Mouse (Mus musculus): Measurements from ENCODE around the gene Pink1. TPM values are rescaled to one million over a fixed set of nuclear protein-coding genes. Genes with fewer than 3 reads are reported as not detected.

The Pink1 gene
- polyA plus RNA-seq, 1 experiment, result 103 TPM

GRCm38 (mm10) chr4:138319508-138319907 is 6.6 kb downstream of the Pink1 start:
- no peaks in the 10 kb centered on the region for H3K4me1 ChIP-seq (replicated peaks; ENCODE audit: control insufficient read depth, insufficient read depth, low read length)
- DNase-seq, result peak; percentile 78
- WGBS, result 36% methylated on average over 10 of the region's 10 CpGs
- no peak overlapping the region for H3K4me3 ChIP-seq (ENCODE audit: control insufficient read depth, insufficient read depth, low read length)
- peak; percentile 97 for TF ChIP-seq CTCF (IDR thresholded peaks at IDR 0.05; ENCODE audit: borderline replicate concordance, control insufficient read depth, extremely low read depth, insufficient read depth, low read length, poor library complexity)
- TF ChIP-seq POLR2A (IDR thresholded peaks at IDR 0.05; ENCODE audit: control insufficient read depth, extremely low read depth, insufficient read depth, low read length, poor library complexity), result no peak
- H3K36me3 ChIP-seq (ENCODE audit: control insufficient read depth, insufficient read depth, low read length), result peaks cover 5% of the 10 kb centered on the region; the same call in 1 of the 2 replicates
- no peaks in the 10 kb centered on the region for H3K27me3 ChIP-seq (ENCODE audit: control insufficient read depth, insufficient read depth, low read length)
- no peak overlapping the region for H3K27ac ChIP-seq (ENCODE audit: control insufficient read depth, insufficient read depth, low read length)

- Histone ChIP-seq H3K36me3 (ENCODE audit: control insufficient read depth, insufficient read depth, low read length) (peaks cover 9% of the 10 kb centered on the region; the same call in 1 of the 2 replicates), H3K27ac (ENCODE audit: control insufficient read depth, insufficient read depth, low read length) (no peak overlapping the region), H3K4me3 (ENCODE audit: control insufficient read depth, insufficient read depth, low read length) (no peak overlapping the region), H3K27me3 (ENCODE audit: control insufficient read depth, insufficient read depth, low read length) (no peaks in the 10 kb centered on the region), H3K4me1 (replicated peaks; ENCODE audit: control insufficient read depth, insufficient read depth, low read length) (no peaks in the 10 kb centered on the region)
- 74% methylated on average over 6 of the region's 6 CpGs for whole genome bisulfite sequencing
- no peak for TF ChIP-seq POLR2A (IDR thresholded peaks at IDR 0.05; ENCODE audit: control insufficient read depth, extremely low read depth, insufficient read depth, low read length, poor library complexity)
- TF ChIP-seq CTCF (IDR thresholded peaks at IDR 0.05; ENCODE audit: borderline replicate concordance, control insufficient read depth, extremely low read depth, insufficient read depth, low read length, poor library complexity), result peak; percentile 93
- peak; percentile 58 for DNase-seq
Measured at GRCm38 (mm10) chr4:138318509-138319266, 7.4 kb downstream of the Pink1 start.

- Histone ChIP-seq H3K27ac (ENCODE audit: control insufficient read depth, insufficient read depth, low read length) (no peak overlapping the region), H3K4me3 (ENCODE audit: control insufficient read depth, insufficient read depth, low read length) (no peak overlapping the region), H3K4me1 (replicated peaks; ENCODE audit: control insufficient read depth, insufficient read depth, low read length) (no peaks in the 10 kb centered on the region), H3K27me3 (ENCODE audit: control insufficient read depth, insufficient read depth, low read length) (no peaks in the 10 kb centered on the region), H3K36me3 (ENCODE audit: control insufficient read depth, insufficient read depth, low read length) (peaks cover 17% of the 10 kb centered on the region)
- 95% methylated on average over 6 of the region's 6 CpGs for WGBS
- DNase-seq, result no peak
- TF ChIP-seq POLR2A (IDR thresholded peaks at IDR 0.05; ENCODE audit: control insufficient read depth, extremely low read depth, insufficient read depth, low read length, poor library complexity) (no peak), CTCF (IDR thresholded peaks at IDR 0.05; ENCODE audit: borderline replicate concordance, control insufficient read depth, extremely low read depth, insufficient read depth, low read length, poor library complexity) (peak; percentile 62; the same call in 1 of the 2 replicates)
Measured at GRCm38 (mm10) chr4:138316369-138316768, 9.7 kb downstream of the Pink1 start.

GRCm38 (mm10) chr4:138315781-138316180 is 10.3 kb downstream of the Pink1 start:
- 84% methylated on average over 9 of the region's 9 CpGs for WGBS
- no peak for DNase-seq
- Histone ChIP-seq H3K27me3 (ENCODE audit: control insufficient read depth, insufficient read depth, low read length) (no peaks in the 10 kb centered on the region), H3K4me3 (ENCODE audit: control insufficient read depth, insufficient read depth, low read length) (no peak overlapping the region), H3K27ac (ENCODE audit: control insufficient read depth, insufficient read depth, low read length) (no peak overlapping the region), H3K36me3 (ENCODE audit: control insufficient read depth, insufficient read depth, low read length) (peaks cover 17% of the 10 kb centered on the region), H3K4me1 (replicated peaks; ENCODE audit: control insufficient read depth, insufficient read depth, low read length) (no peaks in the 10 kb centered on the region)
- TF ChIP-seq CTCF (IDR thresholded peaks at IDR 0.05; ENCODE audit: borderline replicate concordance, control insufficient read depth, extremely low read depth, insufficient read depth, low read length, poor library complexity) (peak; percentile 75), POLR2A (IDR thresholded peaks at IDR 0.05; ENCODE audit: control insufficient read depth, extremely low read depth, insufficient read depth, low read length, poor library complexity) (no peak)

- whole genome bisulfite sequencing, result 93% methylated on average over 4 of the region's 4 CpGs
- no peak for DNase-seq
- Histone ChIP-seq H3K27me3 (ENCODE audit: control insufficient read depth, insufficient read depth, low read length) (no peaks in the 10 kb centered on the region), H3K27ac (ENCODE audit: control insufficient read depth, insufficient read depth, low read length) (no peak overlapping the region), H3K4me1 (replicated peaks; ENCODE audit: control insufficient read depth, insufficient read depth, low read length) (no peaks in the 10 kb centered on the region), H3K4me3 (ENCODE audit: control insufficient read depth, insufficient read depth, low read length) (no peak overlapping the region), H3K36me3 (ENCODE audit: control insufficient read depth, insufficient read depth, low read length) (peaks cover 30% of the 10 kb centered on the region)
- TF ChIP-seq CTCF (IDR thresholded peaks at IDR 0.05; ENCODE audit: borderline replicate concordance, control insufficient read depth, extremely low read depth, insufficient read depth, low read length, poor library complexity), result no peak
- no peak for TF ChIP-seq POLR2A (IDR thresholded peaks at IDR 0.05; ENCODE audit: control insufficient read depth, extremely low read depth, insufficient read depth, low read length, poor library complexity)
Measured at GRCm38 (mm10) chr4:138313795-138314194, 12.3 kb downstream of the Pink1 start.

- Histone ChIP-seq H3K4me3 (ENCODE audit: control insufficient read depth, insufficient read depth, low read length) (no peak overlapping the region), H3K36me3 (ENCODE audit: control insufficient read depth, insufficient read depth, low read length) (peaks cover 30% of the 10 kb centered on the region), H3K27me3 (ENCODE audit: control insufficient read depth, insufficient read depth, low read length) (no peaks in the 10 kb centered on the region), H3K27ac (ENCODE audit: control insufficient read depth, insufficient read depth, low read length) (no peak overlapping the region), H3K4me1 (replicated peaks; ENCODE audit: control insufficient read depth, insufficient read depth, low read length) (no peaks in the 10 kb centered on the region)
- no peak for DNase-seq
- WGBS, result 97% methylated on average over 11 of the region's 11 CpGs
- TF ChIP-seq CTCF (IDR thresholded peaks at IDR 0.05; ENCODE audit: borderline replicate concordance, control insufficient read depth, extremely low read depth, insufficient read depth, low read length, poor library complexity), result no peak
- TF ChIP-seq POLR2A (IDR thresholded peaks at IDR 0.05; ENCODE audit: control insufficient read depth, extremely low read depth, insufficient read depth, low read length, poor library complexity), result no peak
Measured at GRCm38 (mm10) chr4:138313021-138313420, 13.1 kb downstream of the Pink1 start.
